Comparison of ENCODE assay signal across 8 mouse cellular contexts in genomic region chr4:155696261-155697255, GRCm38 (mm10). TPM values are rescaled to one million over a fixed set of nuclear protein-coding genes. Genes with fewer than 3 reads are reported as not detected.
DNase-seq lines count a peak whose midpoint lies in the region; ATAC-seq and TF ChIP-seq lines count a peak whose summit lies in the region.

No protein-coding gene starts in this region.

- no peak overlapping the region for H3K4me3 ChIP-seq in lung, embryonic 14.5 days (ENCODE audit: low read depth, low read length)
- no peak overlapping the region for H3K4me3 ChIP-seq in embryonic fibroblast, embryonic 13.5 days (ENCODE audit: insufficient read depth, low read length)
- H3K4me3 ChIP-seq in neural tube, embryonic 14.5 days (ENCODE audit: low read depth, low read length) = peak overlapping the region; percentile 61
- H3K4me3 ChIP-seq in heart, adult 2 months = no peak overlapping the region

- H3K9ac ChIP-seq in lung, embryonic 14.5 days = no peak overlapping the region; the same call in 1 of the 2 replicates
- H3K9ac ChIP-seq in neural tube, embryonic 14.5 days (replicated peaks; ENCODE audit: low read depth, low read length) = 0 out of 2 replicates have a peak overlapping the region, but pooled peaks have one; percentile 16
- H3K9ac ChIP-seq in heart, adult 2 months (ENCODE audit: low read depth, low read length) = no peak overlapping the region

- no peaks in the 10 kb centered on the region for H3K4me1 ChIP-seq in lung, embryonic 14.5 days (ENCODE audit: insufficient read depth)
- peaks cover 17% of the 10 kb centered on the region for H3K4me1 ChIP-seq in embryonic fibroblast, embryonic 13.5 days (ENCODE audit: control insufficient read depth, insufficient read depth, low read length)
- H3K4me1 ChIP-seq in neural tube, embryonic 14.5 days (ENCODE audit: control insufficient read depth, insufficient read depth, low read length) = peaks cover 14% of the 10 kb centered on the region
- H3K4me1 ChIP-seq in heart, adult 2 months (ENCODE audit: control insufficient read depth, insufficient read depth, low read length) = no peaks in the 10 kb centered on the region

- intact Hi-C loops in left cerebral cortex, postnatal 4 days (cut with DNase I) = no loop called here
- intact Hi-C loops in heart, adult 2 months (cut with DNase I) = no loop called here

- H3K27me3 ChIP-seq in lung, embryonic 14.5 days (ENCODE audit: insufficient read depth, low read length) = peaks cover 9% of the 10 kb centered on the region; the same call in 1 of the 2 replicates
- no peaks in the 10 kb centered on the region for H3K27me3 ChIP-seq in neural tube, embryonic 14.5 days (ENCODE audit: control insufficient read depth, insufficient read depth, low read length)
- no peaks in the 10 kb centered on the region for H3K27me3 ChIP-seq in heart, adult 2 months (ENCODE audit: control insufficient read depth, insufficient read depth, low read length)

- TF ChIP-seq POLR2A in embryonic fibroblast, embryonic 13.5 days (IDR thresholded peaks at IDR 0.05; ENCODE audit: low read depth, low read length) = peak; percentile 49; the same call in 1 of the 2 replicates
- no peak for TF ChIP-seq POLR2A in heart, adult 2 months (IDR thresholded peaks at IDR 0.05; ENCODE audit: insufficient read depth, low read depth, low read length)

- no peaks in the 10 kb centered on the region for H3K36me3 ChIP-seq in lung, embryonic 14.5 days (ENCODE audit: insufficient read depth)
- no peaks in the 10 kb centered on the region for H3K36me3 ChIP-seq in neural tube, embryonic 14.5 days (ENCODE audit: control insufficient read depth, insufficient read depth, low read length)
- H3K36me3 ChIP-seq in heart, adult 2 months (ENCODE audit: control insufficient read depth, insufficient read depth, low read length) = no peaks in the 10 kb centered on the region

- no peaks in the 10 kb centered on the region for H3K79me2 ChIP-seq in heart, adult 2 months (replicated peaks; ENCODE audit: control insufficient read depth, insufficient read depth, low read length)

- no peak for TF ChIP-seq EP300 in heart, adult 2 months (IDR thresholded peaks at IDR 0.05; ENCODE audit: insufficient read depth, low read depth, low read length)

- no peak for TF ChIP-seq CTCF in lung, embryonic 14.5 days (IDR thresholded peaks at IDR 0.05; ENCODE audit: low read depth)
- no peak for TF ChIP-seq CTCF in embryonic fibroblast, embryonic 13.5 days (IDR thresholded peaks at IDR 0.05; ENCODE audit: borderline replicate concordance, insufficient read depth, low read length)
- TF ChIP-seq CTCF in heart, adult 2 months (IDR thresholded peaks at IDR 0.05) = no peak

- WGBS in lung, embryonic 14.5 days = 59% methylated on average over 16 of the region's 16 CpGs
- WGBS in neural tube, embryonic 14.5 days = 74% methylated on average over 16 of the region's 16 CpGs
- WGBS in heart, adult 2 months = 63% methylated on average over 16 of the region's 16 CpGs

- ATAC-seq in lung, embryonic 14.5 days (ENCODE audit: insufficient read depth) = no peak
- ATAC-seq in neural tube, embryonic 14.5 days (ENCODE audit: low read depth) = no peak

- no peak for DNase-seq in lung, embryonic 14.5 days
- DNase-seq in lung, postnatal 10 days = no peak
- DNase-seq in adrenal gland, adult 2 months = peak; percentile 80
- no peak for DNase-seq in spleen, postnatal 14 days (ENCODE audit: low spot score in 2 of 2)
- no peak for DNase-seq in left cerebral cortex, postnatal 4 days
- DNase-seq in heart, adult 2 months = no peak

- no peak overlapping the region for H3K27ac ChIP-seq in lung, embryonic 14.5 days (ENCODE audit: low read depth)
- H3K27ac ChIP-seq in embryonic fibroblast, embryonic 13.5 days (ENCODE audit: insufficient read depth, low read length) = peak overlapping the region; percentile 71
- no peak overlapping the region for H3K27ac ChIP-seq in neural tube, embryonic 14.5 days (ENCODE audit: low read depth, low read length)
- no peak overlapping the region for H3K27ac ChIP-seq in heart, adult 2 months

- H3K9me3 ChIP-seq in lung, embryonic 14.5 days (ENCODE audit: low read depth, low read length) = no peaks in the 10 kb centered on the region
- no peaks in the 10 kb centered on the region for H3K9me3 ChIP-seq in neural tube, embryonic 14.5 days (ENCODE audit: control insufficient read depth, low read length)

- H3K4me2 ChIP-seq in lung, embryonic 14.5 days = peak overlapping the region; percentile 96; the same call in 1 of the 2 replicates
- H3K4me2 ChIP-seq in neural tube, embryonic 14.5 days (ENCODE audit: low read depth, low read length) = peak overlapping the region; percentile 67

RNA-seq across cellular contexts. Expression of gene Fndc10, which starts 2.4 kb away (rescaled TPM):
- polyA plus RNA-seq in lung, embryonic 14.5 days (2014; fragmentation: Nextera tagmentation; extraction: Ambion mirVana) = 2.5 and 2.7 TPM in 2 replicates
- 10 to 100 TPM; 42.6 to 65.1 TPM for total RNA-seq in adrenal gland, adult 2 months (2021)
- 247 and 266 TPM in 2 replicates for polyA plus RNA-seq in adrenal gland, adult 2 months (2012; rRNA removed)
- 11.1 and 16.1 TPM in 2 replicates for polyA plus RNA-seq in embryonic fibroblast, embryonic 13.5 days (2011; ENCODE audit: insufficient read length, low read depth, missing spikeins)
- 8.5 and 10.4 TPM in 2 replicates for polyA plus RNA-seq in neural tube, embryonic 14.5 days (2014; fragmentation: Nextera tagmentation; extraction: Ambion mirVana)
- 10 to 100 TPM; 20.3 to 22.0 TPM for total RNA-seq in left cerebral cortex, postnatal 4 days (2021)
- total RNA-seq in heart, adult 2 months (2021) = 1 to 10 TPM; 1.2 to 1.5 TPM
- 3.5 and 3.9 TPM in 2 replicates for polyA plus RNA-seq in heart, adult 2 months (2012; rRNA removed)

RNA-seq across cellular contexts. Expression of gene Ssu72, which starts 8.0 kb away (rescaled TPM):
- polyA plus RNA-seq in lung, embryonic 14.5 days (2014; fragmentation: Nextera tagmentation; extraction: Ambion mirVana) = 153 and 156 TPM in 2 replicates
- 100 to 1,000 TPM; 104 to 143 TPM for total RNA-seq in adrenal gland, adult 2 months (2021)
- 178 and 190 TPM in 2 replicates for polyA plus RNA-seq in adrenal gland, adult 2 months (2012; rRNA removed)
- 101 and 104 TPM in 2 replicates for polyA plus RNA-seq in embryonic fibroblast, embryonic 13.5 days (2011; ENCODE audit: insufficient read length, low read depth, missing spikeins)
- 172 and 179 TPM in 2 replicates for polyA plus RNA-seq in neural tube, embryonic 14.5 days (2014; fragmentation: Nextera tagmentation; extraction: Ambion mirVana)
- 10 to 100 TPM; 82.1 to 83.7 TPM for total RNA-seq in left cerebral cortex, postnatal 4 days (2021)
- total RNA-seq in heart, adult 2 months (2021) = 10 to 100 TPM; 43.6 to 51.6 TPM
- polyA plus RNA-seq in heart, adult 2 months (2012; rRNA removed) = 51.7 and 60.9 TPM in 2 replicates

RNA-seq across cellular contexts. Expression of gene Mib2, which starts 27.6 kb away (rescaled TPM):
- polyA plus RNA-seq in lung, embryonic 14.5 days (2014; fragmentation: Nextera tagmentation; extraction: Ambion mirVana) = 22.4 and 24.8 TPM in 2 replicates
- 10 to 100 TPM; 40.8 to 50.9 TPM for total RNA-seq in adrenal gland, adult 2 months (2021)
- 110 and 117 TPM in 2 replicates for polyA plus RNA-seq in adrenal gland, adult 2 months (2012; rRNA removed)
- 17.2 and 21.1 TPM in 2 replicates for polyA plus RNA-seq in embryonic fibroblast, embryonic 13.5 days (2011; ENCODE audit: insufficient read length, low read depth, missing spikeins)
- 35.5 and 36.8 TPM in 2 replicates for polyA plus RNA-seq in neural tube, embryonic 14.5 days (2014; fragmentation: Nextera tagmentation; extraction: Ambion mirVana)
- total RNA-seq in left cerebral cortex, postnatal 4 days (2021) = 100 to 1,000 TPM in 1 of 2 experiments, 10 to 100 TPM in 1; 91.0 to 105 TPM
- total RNA-seq in heart, adult 2 months (2021) = 10 to 100 TPM; 24.9 to 25.7 TPM
- 35.8 and 38.2 TPM in 2 replicates for polyA plus RNA-seq in heart, adult 2 months (2012; rRNA removed)

RNA-seq across cellular contexts. Expression of gene Tmem240, which starts 38.0 kb away (rescaled TPM):
- 0.41 and 0.86 TPM in 2 replicates for polyA plus RNA-seq in lung, embryonic 14.5 days (2014; fragmentation: Nextera tagmentation; extraction: Ambion mirVana)
- under 1 TPM; 0.55 to 0.73 TPM for total RNA-seq in adrenal gland, adult 2 months (2021)
- polyA plus RNA-seq in adrenal gland, adult 2 months (2012; rRNA removed) = 2.0 and 3.1 TPM in 2 replicates
- polyA plus RNA-seq in embryonic fibroblast, embryonic 13.5 days (2011; ENCODE audit: insufficient read length, low read depth, missing spikeins) = 1.0 and 1.2 TPM in 2 replicates
- polyA plus RNA-seq in neural tube, embryonic 14.5 days (2014; fragmentation: Nextera tagmentation; extraction: Ambion mirVana) = 6.8 and 9.6 TPM in 2 replicates
- total RNA-seq in left cerebral cortex, postnatal 4 days (2021) = 10 to 100 TPM; 41.0 to 44.8 TPM
- total RNA-seq in heart, adult 2 months (2021) = under 1 TPM; 0.26 to 0.32 TPM
- polyA plus RNA-seq in heart, adult 2 months (2012; rRNA removed) = 0.33 and 0.59 TPM in 2 replicates

RNA-seq across cellular contexts. Expression of gene Mmp23, which starts 43.4 kb away (rescaled TPM):
- polyA plus RNA-seq in lung, embryonic 14.5 days (2014; fragmentation: Nextera tagmentation; extraction: Ambion mirVana) = 34.8 and 38.7 TPM in 2 replicates
- 1 to 10 TPM; 5.2 to 7.6 TPM for total RNA-seq in adrenal gland, adult 2 months (2021)
- 23.2 and 23.9 TPM in 2 replicates for polyA plus RNA-seq in adrenal gland, adult 2 months (2012; rRNA removed)
- polyA plus RNA-seq in embryonic fibroblast, embryonic 13.5 days (2011; ENCODE audit: insufficient read length, low read depth, missing spikeins) = 80.7 and 93.1 TPM in 2 replicates
- polyA plus RNA-seq in neural tube, embryonic 14.5 days (2014; fragmentation: Nextera tagmentation; extraction: Ambion mirVana) = 1.3 and 6.6 TPM in 2 replicates
- 1 to 10 TPM; 3.9 to 4.8 TPM for total RNA-seq in left cerebral cortex, postnatal 4 days (2021)
- 1 to 10 TPM; 7.3 to 7.5 TPM for total RNA-seq in heart, adult 2 months (2021)
- polyA plus RNA-seq in heart, adult 2 months (2012; rRNA removed) = 20.7 and 27.0 TPM in 2 replicates

Comparison
In these comparisons a context has a peak if more than half of its experiments do, and no peak if none do; other contexts are left out.
1. RNA of gene Fndc10, which starts 2.4 kb away (polyA plus RNA-seq): 247 to 266 TPM in adrenal gland, adult 2 months; 11.1 to 16.1 TPM in embryonic fibroblast, embryonic 13.5 days, 8.5 to 10.4 TPM in neural tube, embryonic 14.5 days, 3.5 to 3.9 TPM in heart, adult 2 months and 2.5 to 2.7 TPM in lung, embryonic 14.5 days; every median in the first group is over 10 times any median in the second.